Mouse (Mus musculus) left cerebral cortex, postnatal 25 days (tissue): ENCODE measurements at regions not wholly inside any gene's neighbourhood (a gene's known extent, or its start where the extent isn't known, plus 50 kb on each side); places are given as distances from the start of the nearest gene placed in this dataset.
"Not testable (repeated sequence)": the region's sequence is repeated elsewhere in the genome, so short reads cannot be mapped to it uniquely, and the experiment has no call there.

Experiments
- DNase-seq, 2 experiments: peaks; one replicate each; pipeline ENCODE4 v3.0.0; 2022; ENCODE audit warnings: low spot score in 2 of 2, mixed read lengths in 1 of 2
- intact Hi-C: fragments of 180-260 bp; cut with DNase I; formaldehyde crosslinking; loops from one replicate; pipeline ENCODE4 v1.15.1; 2025

DNA sequence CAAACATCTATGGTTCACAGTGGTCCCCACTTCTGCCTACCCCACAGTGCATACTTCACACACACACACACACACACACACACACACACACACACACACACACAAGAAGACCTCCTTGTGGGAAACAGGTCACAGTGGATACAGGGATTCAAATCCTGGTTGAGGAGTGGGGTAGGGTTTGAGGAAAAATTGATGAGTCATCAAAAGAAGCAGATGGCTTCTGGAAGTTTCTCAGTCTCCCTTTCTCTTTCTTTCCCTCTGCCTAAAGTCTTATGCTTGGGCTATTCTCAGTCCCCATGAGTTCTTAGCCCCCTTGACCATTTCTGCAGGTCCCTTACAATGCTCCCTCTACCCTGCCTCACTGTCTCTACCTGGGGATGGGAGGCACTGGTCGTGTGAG lies 56.4 kb downstream of the Rassf10 start:
- intact Hi-C loops = no loop called here

DNA sequence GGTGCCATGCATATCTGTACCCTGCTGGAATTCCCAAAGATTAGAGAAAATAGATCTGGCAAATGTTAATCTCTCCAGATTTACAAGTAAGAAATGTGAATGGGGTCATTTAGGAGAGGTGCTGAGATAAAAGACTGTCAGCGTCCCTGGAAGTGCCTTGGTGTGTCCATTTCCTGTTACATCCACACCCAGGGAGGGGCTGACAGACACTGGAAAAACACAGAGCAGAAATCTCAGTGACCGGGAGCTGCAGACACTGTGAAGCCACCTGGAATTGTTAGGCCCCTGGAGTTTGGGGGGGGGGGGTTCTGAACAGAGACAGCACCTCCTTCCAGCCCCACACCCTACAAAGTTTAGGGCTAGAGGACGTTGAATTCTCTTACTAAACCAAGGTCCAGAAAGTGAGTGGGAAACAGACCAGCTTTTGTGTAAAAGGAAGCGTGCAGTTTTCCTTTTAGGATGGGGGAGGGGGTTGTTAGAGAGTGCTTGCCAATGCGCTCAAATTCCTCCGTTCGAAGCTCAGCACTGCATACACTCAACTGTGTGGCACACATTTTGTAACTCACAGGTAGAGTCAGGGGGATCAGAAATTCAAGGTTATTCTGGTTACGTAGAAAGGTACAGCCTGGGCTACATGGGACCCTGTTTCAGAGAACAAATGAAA lies 63.5 kb downstream of the Rassf10 start:
- intact Hi-C loops = no loop called here
- no peak for DNase-seq

More for the DNA sequence above, 56.4 kb downstream of the Rassf10 start:
- DNase-seq = no peak

DNA sequence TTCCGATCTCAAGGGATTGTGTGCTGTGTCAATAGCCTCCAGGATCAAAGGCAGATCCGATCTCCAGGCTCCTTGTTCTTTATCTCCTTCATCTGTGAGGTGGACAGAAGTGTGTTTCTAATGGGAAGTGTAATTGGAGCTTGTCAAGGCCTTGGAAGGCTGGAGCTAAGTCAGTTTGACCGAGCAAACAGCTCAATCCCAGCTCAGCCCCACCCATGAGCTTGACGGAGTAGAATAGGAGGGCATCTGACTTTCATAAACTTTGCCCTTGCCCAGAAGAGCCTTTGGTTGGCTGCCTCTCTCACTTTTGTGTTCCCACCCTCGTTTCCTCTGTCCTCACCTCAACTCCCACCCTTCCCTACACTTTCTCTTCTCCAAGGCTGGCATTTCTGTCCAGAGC lies 67.7 kb downstream of the Rassf10 start:
- intact Hi-C loops = no loop called here
- DNase-seq = no peak

DNA sequence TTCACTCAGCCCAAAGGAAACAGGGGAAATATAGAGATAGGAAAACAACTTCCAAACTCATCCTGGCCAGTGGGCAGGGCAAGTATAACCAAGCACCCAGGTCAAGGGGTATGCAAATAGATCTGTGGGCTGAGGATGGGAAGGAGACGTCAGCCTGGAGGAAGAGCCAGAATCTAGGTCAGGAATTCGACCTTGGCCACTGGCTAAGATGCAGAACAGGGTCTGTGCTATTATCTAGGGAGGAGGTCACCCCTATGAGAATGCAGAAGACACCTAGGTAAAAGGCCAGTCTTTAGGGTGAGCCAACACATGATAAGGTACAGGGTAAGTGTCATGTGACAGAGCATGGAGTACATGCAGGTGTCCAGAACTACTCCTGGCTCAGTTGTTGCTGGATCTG lies 68.8 kb downstream of the Rassf10 start:
- intact Hi-C loops = no loop called here
- no peak for DNase-seq

DNA sequence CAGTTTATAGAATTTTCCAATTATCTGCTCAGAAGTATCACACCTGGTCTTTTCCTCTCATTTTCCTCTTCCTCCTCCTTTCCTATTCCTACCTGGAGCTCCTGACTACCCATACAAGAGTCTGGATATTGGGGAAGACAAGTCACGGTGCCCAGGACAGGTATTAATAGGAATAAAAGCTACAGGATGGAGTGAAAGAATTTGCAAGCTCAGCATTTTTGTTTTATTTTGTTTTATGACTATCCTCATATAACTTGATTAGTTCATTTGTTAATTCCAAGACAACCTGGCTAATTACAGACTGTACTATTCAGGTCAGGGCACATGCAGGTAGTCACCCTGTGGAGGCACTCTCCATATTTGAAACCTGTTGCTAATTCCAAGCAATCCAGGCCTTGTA lies 72.0 kb downstream of the Rassf10 start:
- intact Hi-C loops = no loop called here
- no peak for DNase-seq

DNA sequence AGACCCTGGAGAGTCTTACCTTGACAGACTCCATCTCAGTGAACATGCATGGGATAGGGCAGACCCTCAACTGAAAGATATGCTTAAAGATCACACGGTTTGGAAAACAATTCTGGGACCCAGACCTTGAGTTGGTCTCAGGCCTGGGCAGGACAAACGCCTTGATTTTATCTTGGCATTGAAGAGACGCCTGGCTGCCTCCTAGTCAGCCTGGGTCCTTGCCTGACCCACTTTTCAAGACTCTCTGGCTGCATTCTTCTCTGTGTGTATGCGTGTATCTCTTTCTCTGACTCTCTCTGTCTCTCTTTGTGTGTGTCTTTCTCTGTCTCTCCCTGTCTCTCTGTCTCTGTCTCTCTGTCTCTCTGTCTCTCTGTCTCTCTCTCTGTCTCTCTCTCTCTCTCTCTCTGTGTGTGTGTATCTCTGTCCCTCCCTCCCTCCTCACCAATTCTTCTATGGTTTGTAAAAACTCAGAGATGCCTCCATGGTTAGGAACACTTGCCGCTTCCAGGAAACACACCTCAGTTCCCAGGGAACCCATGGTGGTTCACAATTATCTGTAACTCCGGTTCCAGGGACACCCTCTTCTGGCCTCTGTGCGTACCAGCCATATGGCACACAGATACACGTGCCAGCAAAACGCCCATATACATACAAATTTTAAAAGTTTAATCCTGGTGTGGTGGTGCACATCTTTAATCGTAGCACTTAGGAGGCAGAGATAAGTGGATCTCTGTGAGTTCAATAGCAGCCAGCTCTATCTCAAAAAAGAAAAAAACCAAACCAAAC lies 72.7 kb downstream of the Rassf10 start:
- intact Hi-C loops = no loop called here
- DNase-seq = no peak

DNA sequence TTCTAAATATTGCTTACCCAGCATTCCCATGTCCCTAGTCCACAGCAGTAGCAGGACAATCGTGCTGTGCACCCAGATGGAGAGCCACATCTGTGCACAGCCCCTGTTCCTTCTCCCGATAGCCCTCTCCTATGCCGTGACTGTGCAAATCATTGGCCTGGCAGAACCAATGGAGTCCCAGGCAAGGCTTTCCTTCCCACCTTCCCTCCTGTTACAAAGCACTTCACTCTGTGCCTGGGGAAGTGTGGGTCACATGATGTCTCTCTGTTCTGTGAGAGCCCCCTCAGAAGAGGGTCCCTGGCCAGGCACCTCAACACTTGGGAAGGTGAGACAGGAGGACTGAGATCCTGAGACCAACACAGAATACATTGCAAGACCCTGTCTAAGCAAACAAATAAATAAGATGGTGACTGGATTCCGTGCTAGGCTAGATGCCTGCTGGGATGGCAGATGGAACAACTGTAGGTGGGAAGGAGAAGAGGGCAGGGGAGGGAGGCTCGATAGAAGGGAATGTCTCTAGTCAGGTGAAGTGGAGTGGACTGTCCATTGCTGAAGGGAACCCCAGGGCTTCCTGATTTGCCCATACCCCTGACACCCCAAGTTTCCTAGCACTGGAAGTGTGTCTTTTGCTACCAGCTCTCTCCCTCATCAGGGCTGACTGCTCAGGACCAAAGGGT lies 73.5 kb downstream of the Rassf10 start:
- no peak for DNase-seq
- intact Hi-C loops = no loop called here

DNA sequence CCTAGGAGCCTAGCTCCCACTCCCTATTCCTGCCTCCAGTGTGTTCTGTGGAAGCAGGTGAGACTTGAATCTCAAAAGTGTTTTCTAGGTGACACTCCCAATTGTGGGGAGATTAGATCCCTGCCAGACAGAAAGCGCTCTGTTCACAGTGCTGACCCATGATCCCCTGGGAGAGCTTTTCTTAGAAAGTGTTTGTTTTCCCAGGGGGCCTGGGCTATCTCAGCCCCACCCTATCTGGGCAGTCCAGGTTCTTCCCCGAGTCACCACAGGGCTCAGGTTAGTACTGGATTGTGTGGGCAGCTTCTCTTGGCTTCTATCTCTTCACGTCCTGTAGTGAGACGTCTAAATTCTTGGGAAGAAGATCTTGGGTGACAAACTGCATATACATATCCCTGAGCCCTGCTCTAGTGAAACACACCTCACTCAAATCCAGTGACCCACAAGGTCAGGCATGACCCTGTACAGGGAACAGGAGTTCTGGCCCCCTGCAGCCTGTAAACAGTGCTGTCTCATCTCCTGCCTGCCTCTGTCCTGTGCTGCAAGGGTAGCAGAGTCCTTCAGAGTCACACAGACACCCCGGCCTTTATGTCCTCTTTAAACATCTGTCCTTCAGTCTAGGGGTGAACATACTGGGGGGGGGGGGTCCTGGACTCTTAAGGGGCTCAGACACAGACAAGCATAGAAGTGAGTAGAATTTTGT lies 76.4 kb downstream of the Rassf10 start:
- intact Hi-C loops = no loop called here
- no peak for DNase-seq

DNA sequence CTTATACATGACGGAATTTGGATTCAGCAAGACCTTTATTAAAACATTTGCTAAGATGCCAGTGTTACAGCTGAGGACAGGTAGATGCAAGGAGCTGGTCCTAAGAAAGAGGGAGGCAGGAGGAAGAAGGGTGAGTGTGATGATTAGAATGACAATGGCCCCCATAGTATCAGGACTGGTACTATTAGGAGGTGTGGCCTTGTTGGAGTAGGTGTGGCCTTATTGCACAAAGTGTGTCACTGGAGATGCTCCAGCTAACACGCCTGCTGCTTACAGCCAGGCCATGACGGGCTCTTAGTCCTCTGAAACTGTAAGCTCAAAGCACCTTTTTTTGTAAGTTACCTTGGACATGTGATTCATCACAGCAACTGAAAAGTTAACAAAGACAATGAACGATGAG lies 82.0 kb downstream of the Rassf10 start:
- DNase-seq = no peak
- intact Hi-C loops = no loop called here

DNA sequence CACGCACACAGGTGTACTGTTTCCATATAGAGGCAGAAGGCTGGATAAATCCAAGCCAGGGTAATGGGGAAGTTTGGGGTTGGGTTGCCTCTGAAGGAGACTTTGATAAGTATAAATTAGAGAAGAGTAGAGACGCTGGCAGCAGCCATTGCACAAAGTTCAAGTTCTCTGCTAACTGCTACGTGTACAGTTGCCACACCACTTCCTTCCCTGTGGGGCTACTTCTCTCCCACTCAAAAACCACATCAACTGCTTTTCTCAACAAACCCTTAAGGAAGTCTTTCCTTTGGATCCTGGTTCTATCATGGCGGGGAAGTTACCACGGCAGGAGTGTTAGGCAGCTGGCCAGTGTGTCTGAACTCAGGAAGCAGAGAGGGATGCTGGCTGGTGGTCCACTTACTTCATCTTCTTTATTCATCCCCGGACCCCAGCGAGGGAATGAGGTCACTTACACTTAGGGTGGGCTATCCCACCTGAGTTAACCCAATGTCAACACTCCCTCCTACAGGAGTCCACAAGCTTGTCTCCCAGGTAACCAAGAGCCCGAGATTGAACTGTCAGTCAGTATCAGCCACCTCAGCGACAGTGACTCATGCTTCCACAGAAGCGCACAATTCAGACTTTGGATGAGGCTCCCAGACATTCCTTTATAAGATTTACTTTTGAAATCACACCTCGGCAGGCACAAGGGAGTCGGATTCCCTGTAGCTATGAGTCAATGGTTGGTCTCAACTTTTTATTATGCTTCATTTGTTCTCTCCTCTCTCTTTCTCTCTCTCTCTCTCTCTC lies 84.3 kb downstream of the Rassf10 start:
- intact Hi-C loops = no loop called here
- DNase-seq = peak in 1 of 2 experiments; percentile 29

DNA sequence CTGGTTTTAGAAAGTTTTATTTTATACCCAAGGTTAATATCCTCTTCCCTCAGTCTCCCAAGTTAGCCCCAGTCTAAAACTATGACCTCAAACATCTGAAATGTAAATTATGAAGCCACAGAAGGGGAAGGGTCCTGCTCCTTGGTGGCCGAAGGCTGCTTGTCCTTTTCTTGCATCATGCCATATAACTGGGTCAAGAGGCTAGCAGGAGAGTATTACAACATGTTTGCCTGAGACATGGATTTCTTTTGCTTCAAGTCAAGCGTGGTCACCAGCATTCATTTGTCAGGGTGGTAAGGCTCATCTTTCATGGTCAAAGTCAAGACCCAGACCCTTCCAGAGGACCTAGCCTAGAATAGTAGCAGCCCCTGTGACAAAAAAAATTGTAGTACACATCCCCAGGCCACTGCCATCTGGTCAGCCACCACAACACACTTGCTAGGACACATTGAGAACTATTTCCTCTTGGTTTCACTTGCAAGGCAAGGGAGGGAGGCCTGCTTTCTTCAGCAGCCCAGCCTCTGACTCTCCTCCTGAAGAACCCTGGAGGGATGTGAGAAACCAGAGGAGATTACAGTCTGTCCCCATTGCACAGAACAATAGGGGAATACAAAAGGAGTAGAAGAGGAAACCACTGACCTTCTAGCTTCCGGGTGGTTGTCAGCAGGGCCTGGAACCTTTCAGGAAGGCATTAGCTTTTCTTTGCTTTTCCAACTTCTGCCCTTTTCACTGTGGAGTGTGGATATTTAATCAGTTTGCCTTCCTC lies 85.3 kb downstream of the Rassf10 start:
- intact Hi-C loops = no loop called here
- DNase-seq = no peak

DNA sequence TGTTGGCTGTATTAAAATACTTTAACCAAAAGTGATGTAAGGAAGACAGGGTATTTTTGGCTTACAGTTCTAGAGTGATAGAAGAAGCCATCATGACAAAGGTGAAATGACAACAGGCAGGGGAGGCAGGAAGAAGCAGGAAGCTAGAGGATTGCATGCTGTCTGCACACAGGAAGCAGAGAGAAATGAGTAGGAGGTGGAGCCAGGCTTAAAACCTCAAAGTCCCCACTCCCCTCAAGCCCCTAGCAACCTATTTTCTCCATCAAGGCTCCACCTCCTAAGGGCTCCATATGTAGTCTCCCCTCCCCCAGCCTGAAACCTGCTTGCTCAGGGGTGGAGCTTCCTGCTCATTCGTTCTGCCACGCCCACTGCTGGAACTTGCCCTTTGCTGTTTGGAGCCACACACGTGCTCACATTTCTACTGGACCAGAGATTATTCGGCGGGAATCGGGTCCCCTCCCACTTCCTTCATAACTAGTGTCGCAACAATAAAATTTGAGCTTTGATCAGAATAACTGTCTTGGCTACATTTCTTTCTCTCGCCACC lies 91.9 kb downstream of the Rassf10 start:
- intact Hi-C loops, DNase-seq: not testable (repeated sequence)

DNA sequence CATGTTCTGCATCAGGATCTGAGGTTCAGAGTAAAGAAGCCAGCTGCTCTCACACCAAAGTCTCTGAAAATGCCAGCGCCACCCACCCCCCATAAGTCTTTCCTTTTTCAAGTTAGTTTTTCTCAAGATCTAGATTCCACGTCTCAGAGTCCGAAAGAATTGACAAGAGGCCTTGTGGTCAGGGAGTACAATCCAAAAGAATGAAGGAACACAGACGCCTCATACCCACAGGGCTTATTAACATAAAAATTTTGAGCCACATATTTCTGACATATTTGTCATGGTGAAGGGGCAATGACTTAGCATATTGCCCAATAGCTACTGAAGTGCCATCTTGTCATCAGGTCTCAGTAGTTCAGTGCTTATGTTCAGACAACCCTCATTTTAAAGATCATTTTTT lies 92.6 kb downstream of the Rassf10 start:
- intact Hi-C loops = no loop called here

DNA sequence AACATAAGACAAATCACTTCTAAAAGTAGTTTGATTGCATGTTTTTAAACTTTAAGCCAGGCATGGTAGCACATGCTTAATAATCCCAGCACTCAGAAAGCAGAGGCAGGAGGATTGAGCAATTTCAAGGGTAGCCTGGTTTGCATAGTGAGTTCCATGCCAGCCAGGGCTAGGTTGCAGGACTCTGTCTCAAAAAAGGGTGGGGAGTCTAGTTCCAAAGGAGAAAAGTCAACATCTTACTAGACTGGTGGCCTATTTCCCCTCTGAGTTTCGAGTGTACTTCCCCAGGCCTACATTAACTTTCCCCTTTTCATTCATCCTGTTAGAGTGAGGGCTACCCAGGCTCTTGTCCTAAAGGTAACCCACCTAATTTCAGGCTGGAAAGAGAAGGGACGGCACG lies 93.8 kb downstream of the Rassf10 start:
- intact Hi-C loops = no loop called here
- DNase-seq = no peak

More for the DNA sequence above, 92.6 kb downstream of the Rassf10 start:
- no peak for DNase-seq

DNA sequence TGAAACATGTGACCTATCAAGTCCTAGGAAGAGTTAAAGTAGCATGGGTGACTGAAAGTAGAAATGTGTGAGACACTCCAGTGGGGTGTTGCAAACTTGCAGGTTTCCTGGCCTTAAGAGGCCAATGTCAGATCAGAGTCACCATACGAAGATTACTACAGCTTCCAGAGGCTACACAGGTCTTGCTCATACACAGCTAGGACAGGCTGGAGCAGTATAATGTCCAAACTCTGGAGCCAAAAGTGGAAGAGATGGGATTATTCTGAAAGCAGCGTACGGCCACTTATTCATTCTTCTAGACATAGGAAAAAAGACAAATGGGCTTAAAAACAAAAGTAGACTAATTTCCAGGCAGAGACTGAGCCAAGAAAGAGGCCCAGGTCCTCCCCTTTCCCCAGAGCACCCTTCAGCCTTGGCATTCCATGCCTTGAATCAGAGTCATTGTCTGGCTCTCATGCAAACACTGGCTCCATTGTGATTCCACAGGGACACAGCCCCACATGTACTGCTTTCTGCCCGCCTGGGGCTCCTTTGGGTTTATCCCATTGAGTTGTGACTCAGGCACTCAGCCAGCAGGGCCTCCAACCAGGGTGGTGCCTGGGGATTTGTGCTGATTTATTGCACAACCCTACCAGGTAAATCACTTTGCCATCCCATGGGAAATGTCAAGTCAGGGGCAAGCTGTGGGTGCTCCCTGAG lies 94.5 kb downstream of the Rassf10 start:
- DNase-seq = peak in 1 of 2 experiments; percentile 18
- intact Hi-C loops = no loop called here

DNA sequence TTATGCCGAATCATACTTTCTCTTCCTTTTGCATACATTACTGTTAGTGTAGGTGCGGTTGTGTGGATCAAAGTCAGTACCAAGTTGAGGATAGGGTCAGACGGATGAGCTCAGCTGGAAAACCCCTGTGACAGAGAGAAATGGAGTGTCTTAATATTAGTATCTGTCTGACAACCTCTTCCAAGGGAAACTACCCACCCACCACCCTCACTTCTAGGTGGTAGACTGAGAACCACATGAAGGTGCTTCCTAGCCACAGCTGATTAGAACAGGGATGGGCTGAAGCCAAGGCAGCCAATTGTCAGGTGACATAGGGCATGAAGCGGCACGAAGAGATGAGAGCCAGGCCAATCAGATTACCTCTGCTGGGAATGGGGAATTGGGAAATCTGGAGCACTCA lies 95.7 kb downstream of the Rassf10 start:
- no peak for DNase-seq
- intact Hi-C loops = no loop called here

DNA sequence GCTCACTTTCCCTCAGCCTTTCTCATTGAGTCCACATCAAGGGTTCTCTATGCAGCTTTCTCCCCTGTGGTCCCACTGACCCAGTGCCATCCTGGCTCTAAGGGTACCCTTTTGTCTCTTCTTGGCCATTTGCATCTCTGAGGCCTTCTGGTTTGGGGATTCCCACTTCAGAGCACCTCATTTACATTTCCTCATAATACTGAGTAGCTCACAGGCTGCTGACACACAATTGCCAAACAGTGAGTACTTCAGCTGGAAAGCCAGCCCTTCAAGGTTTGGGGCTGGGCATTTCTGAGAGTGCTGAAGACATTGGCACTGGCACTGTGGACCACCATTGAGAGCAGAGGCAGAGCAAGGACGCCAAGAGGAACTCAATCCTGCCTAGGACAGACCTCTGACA lies 99.2 kb downstream of the Rassf10 start:
- intact Hi-C loops = no loop called here
- no peak for DNase-seq

DNA sequence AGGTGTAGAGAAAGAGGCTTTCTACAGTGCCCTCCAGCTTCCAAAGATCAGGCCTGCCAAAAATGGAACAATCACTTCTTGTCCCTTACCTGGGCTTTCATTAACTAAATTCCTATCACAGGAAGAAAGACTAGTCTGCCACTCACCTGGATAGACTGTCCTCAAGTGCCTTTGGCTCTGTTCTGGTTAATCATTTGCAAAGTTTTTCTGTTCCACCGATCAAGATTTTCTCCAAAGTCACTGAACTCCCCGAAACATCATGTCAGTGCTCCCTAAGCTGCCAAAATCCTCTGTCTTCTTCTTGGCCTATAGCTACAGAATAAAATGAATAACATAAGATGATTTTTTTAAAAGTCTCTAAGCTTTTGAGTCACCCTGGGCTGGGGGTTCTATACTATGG lies 102.7 kb downstream of the Rassf10 start:
- intact Hi-C loops = no loop called here
- DNase-seq = no peak
